Mouse (Mus musculus) forelimb bud, embryonic 11.5 days (tissue): ENCODE data around the gene Olfr566.

Source experiments
- DNase-seq: peaks from one replicate; pipeline ENCODE4 v3.0.0-alpha.2; 2012; ENCODE audit warnings: low read depth, low spot score

Gene Olfr566

DNA sequence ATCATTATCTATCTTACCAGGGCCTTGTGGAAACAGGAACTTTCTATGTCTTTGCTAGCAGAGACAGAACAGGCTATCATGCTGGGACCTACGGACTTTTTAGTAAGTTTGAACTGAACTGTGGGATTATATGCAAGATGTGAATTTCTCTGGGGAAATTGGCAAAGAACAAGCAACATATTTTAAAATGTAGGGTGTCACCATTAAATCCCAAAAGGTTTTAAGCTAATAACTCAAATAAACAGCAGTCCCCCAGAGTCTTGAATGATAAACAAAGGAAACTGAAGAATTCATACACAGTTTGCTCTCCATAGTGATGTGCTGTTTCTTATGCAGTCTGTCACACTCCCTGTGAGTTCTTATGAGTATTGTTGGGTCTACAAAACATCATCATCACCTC, at the start of gene Olfr566:
TSS of gene Olfr566 (minus strand) at position 101 of the 400 bp plus-strand sequence.
- DNase-seq = no peak

DNA sequence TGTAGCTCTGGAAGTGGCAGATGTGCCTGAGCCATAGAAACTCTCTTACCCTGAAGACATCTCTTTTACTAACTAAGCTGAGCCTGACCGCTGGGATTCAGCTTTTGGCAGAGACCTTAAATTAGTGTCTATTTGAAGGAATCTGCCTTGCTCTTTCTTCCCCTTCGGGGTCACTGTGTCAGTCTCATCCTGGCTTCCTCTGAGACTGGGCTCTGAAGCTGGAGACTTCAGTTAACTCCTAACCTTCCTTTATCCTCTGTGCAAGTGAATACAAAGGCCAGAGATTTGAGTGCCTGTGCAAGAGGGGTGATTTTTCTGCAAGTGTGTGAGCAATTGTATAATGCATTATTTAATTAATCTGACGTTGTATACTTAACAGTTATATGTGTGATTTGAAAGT, 32.2 kb upstream of the Olfr566 start, which contains the start of gene Olfr569:
TSS of gene Olfr569 (minus strand) at position 101 of the 400 bp plus-strand sequence.
- no peak for DNase-seq

DNA sequence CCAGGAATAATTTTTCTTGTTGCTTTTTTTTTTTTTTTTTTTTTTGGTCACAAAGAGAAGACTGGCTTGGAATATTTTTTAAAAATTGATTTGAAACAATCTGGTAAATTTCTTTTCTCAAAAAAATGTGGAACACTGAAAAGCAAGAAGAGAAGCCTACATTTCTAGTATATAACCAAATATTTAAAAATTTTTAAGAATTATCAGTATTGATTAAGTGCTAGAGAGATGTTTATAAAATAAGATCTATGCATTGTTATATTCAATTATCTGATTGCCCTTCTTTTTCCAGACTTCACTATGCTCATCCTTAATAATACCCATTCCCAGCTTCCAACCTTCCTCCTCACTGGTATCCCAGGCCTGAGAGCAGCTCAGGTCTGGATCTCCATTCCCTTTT, 18.3 kb upstream of the Olfr566 start, which contains the start of gene Olfr568:
TSS of gene Olfr568 (plus strand) at position 301 of the 400 bp plus-strand sequence.
- no peak for DNase-seq

DNA sequence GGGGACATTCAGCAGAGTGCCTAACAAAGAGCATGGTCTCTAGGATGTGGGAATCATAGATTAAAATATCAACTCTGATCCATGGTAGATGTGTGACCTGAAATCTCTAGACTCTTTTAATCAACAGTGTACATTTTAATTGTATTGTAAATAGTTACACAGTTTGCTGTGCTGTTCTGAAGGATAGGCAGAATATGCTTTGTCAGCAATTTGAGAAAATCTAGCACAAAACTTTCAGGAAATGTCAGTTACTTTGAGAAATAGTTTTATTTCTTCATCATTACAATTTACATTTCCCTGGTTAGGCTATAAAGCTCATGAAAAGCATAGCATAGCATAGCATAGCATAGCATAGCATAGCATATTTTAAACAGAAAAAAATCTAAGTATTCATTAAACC, 2.8 kb downstream of the Olfr566 start:
- no peak for DNase-seq
